In the genomic region with DNA sequence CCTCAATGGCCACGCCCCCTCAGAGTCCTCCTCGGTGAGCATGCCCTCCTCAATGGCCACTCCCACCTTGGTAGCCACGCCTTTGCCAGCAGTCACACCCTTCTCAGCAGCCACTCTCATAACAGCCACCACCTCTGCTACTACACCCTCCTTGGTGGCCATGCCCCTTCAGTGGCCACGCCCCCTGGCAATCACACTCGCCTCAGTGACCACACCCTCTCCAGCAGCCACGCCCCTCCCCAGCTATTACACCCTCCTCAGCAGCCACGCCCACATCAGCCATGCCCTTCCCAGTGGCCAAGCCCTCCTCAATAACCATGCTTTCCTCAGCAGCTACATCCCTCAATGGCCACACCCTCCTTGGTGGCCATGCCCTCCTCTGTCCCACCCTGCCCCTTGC, we compare ENCODE assay signal across 10 mouse cellular contexts.
A peak's percentile ranks its signal among the peaks of the same experiment; 100 is the strongest.
DNase-seq lines count a peak whose midpoint lies in the region; ATAC-seq and TF ChIP-seq lines count a peak whose summit lies in the region.
"Had no signal": no experiment of that assay in that cellular context is flagged by ENCODE, and none has a peak within 500 bp of the region (broad histone marks: within the 10 kb centered on the region; RNA-seq: fewer than 3 reads in every experiment).

No protein-coding gene starts in this region.

- TF ChIP-seq POLR2A in thymus, adult 2 months (IDR thresholded peaks at IDR 0.05; ENCODE audit: control insufficient read depth, extremely low read depth, insufficient read depth, low read length, poor library complexity), result no peak

- TF ChIP-seq EP300 in liver, embryonic 14.5 days (IDR thresholded peaks at IDR 0.05; ENCODE audit: low read depth), result no peak
- TF ChIP-seq EP300 in stomach, postnatal 0 days (optimal IDR thresholded peaks at IDR 0.05), result no peak

- TF ChIP-seq CTCF in forebrain, postnatal 0 days (IDR thresholded peaks at IDR 0.05; ENCODE audit: low read depth), result no peak
- no peak for TF ChIP-seq CTCF in thymus, adult 2 months (IDR thresholded peaks at IDR 0.05; ENCODE audit: borderline replicate concordance, control insufficient read depth, extremely low read depth, insufficient read depth, low read length, poor library complexity)
- no peak for TF ChIP-seq CTCF in liver, embryonic 14.5 days (IDR thresholded peaks at IDR 0.05; ENCODE audit: low read depth)
- no peak for TF ChIP-seq CTCF in stomach, postnatal 0 days (IDR thresholded peaks at IDR 0.05; ENCODE audit: low read depth)

- no peak overlapping the region for H3K27ac ChIP-seq in forebrain, embryonic 13.5 days
- no peak overlapping the region for H3K27ac ChIP-seq in forebrain, postnatal 0 days (ENCODE audit: low read depth, low read length)
- no peak overlapping the region for H3K27ac ChIP-seq in thymus, adult 2 months (ENCODE audit: control insufficient read depth, insufficient read depth, low read length)
- no peak overlapping the region for H3K27ac ChIP-seq in liver, embryonic 14.5 days
- no peak overlapping the region for H3K27ac ChIP-seq in stomach, postnatal 0 days (replicated peaks)
- H3K27ac ChIP-seq in midbrain, embryonic 15.5 days, result no peak overlapping the region
- H3K27ac ChIP-seq: forebrain, embryonic 10.5 days had no signal

- 46% methylated on average over 7 of the region's 7 CpGs for WGBS in forebrain, embryonic 13.5 days
- 47% methylated on average over 7 of the region's 7 CpGs for WGBS in forebrain, postnatal 0 days
- 78% methylated on average over 7 of the region's 7 CpGs for WGBS in thymus, adult 2 months
- WGBS in liver, embryonic 14.5 days (ENCODE audit: insufficient replicate concordance), result 20% methylated on average over 7 of the region's 7 CpGs
- WGBS in stomach, postnatal 0 days, result 40% methylated on average over 7 of the region's 7 CpGs
- WGBS in midbrain, embryonic 15.5 days, result 47% methylated on average over 7 of the region's 7 CpGs

- no peak for DNase-seq in forebrain, postnatal 0 days
- peak; percentile 50 for DNase-seq in thymus, postnatal 4 days
- no peak for DNase-seq in thymus, adult 2 months
- peak; percentile 40 to 64 (median 50) for DNase-seq in liver, embryonic 14.5 days (ENCODE audit: low read depth in 3 of 3, low spot score in 3 of 3)
- peak; percentile 85 for DNase-seq in stomach, postnatal 0 days (ENCODE audit: low spot score)
- no peak for DNase-seq in right cerebral cortex, adult 2 months (ENCODE audit: low spot score in 2 of 2)
- DNase-seq: right cerebral cortex, postnatal 14 days had no signal

- no peak overlapping the region for H3K4me2 ChIP-seq in forebrain, embryonic 13.5 days
- no peak overlapping the region for H3K4me2 ChIP-seq in forebrain, postnatal 0 days (ENCODE audit: low read depth)
- no peak overlapping the region for H3K4me2 ChIP-seq in liver, embryonic 14.5 days (ENCODE audit: low read depth)
- no peak overlapping the region for H3K4me2 ChIP-seq in stomach, postnatal 0 days (replicated peaks; ENCODE audit: low read depth)
- H3K4me2 ChIP-seq in midbrain, embryonic 15.5 days, result no peak overlapping the region

- peaks cover 60% of the 10 kb centered on the region for H3K36me3 ChIP-seq in forebrain, embryonic 13.5 days (ENCODE audit: poor library complexity, severe bottlenecking)
- peaks cover 44% of the 10 kb centered on the region for H3K36me3 ChIP-seq in forebrain, postnatal 0 days (ENCODE audit: insufficient read depth)
- no peaks in the 10 kb centered on the region for H3K36me3 ChIP-seq in thymus, adult 2 months (ENCODE audit: control insufficient read depth, insufficient read depth, low read length)
- no peaks in the 10 kb centered on the region for H3K36me3 ChIP-seq in liver, embryonic 14.5 days (replicated peaks; ENCODE audit: control insufficient read depth, insufficient read depth, low read depth)
- no peaks in the 10 kb centered on the region; the same call in 1 of the 2 replicates for H3K36me3 ChIP-seq in stomach, postnatal 0 days (ENCODE audit: control insufficient read depth, insufficient read depth, low read length)
- H3K36me3 ChIP-seq in midbrain, embryonic 15.5 days (replicated peaks), result peaks cover 8% of the 10 kb centered on the region; the same call in 1 of the 2 replicates

- H3K9me3 ChIP-seq in forebrain, embryonic 13.5 days (replicated peaks), result no peaks in the 10 kb centered on the region
- H3K9me3 ChIP-seq in forebrain, postnatal 0 days (ENCODE audit: low read length), result no peaks in the 10 kb centered on the region
- H3K9me3 ChIP-seq in liver, embryonic 14.5 days (ENCODE audit: control insufficient read depth, low read length), result no peaks in the 10 kb centered on the region
- H3K9me3 ChIP-seq in stomach, postnatal 0 days (ENCODE audit: control insufficient read depth, low read length), result no peaks in the 10 kb centered on the region
- no peaks in the 10 kb centered on the region for H3K9me3 ChIP-seq in midbrain, embryonic 15.5 days
- H3K9me3 ChIP-seq: forebrain, embryonic 10.5 days had no signal

- H3K4me1 ChIP-seq in forebrain, embryonic 13.5 days, result peaks cover 22% of the 10 kb centered on the region; the same call in 1 of the 2 replicates
- H3K4me1 ChIP-seq in forebrain, postnatal 0 days (ENCODE audit: insufficient read depth), result no peaks in the 10 kb centered on the region
- H3K4me1 ChIP-seq in thymus, adult 2 months (replicated peaks; ENCODE audit: control insufficient read depth, insufficient read depth, low read length), result no peaks in the 10 kb centered on the region; the same call in 1 of the 2 replicates
- peaks cover 0 to 3% of the 10 kb centered on the region in 2 experiments; a peak in 1 of 4 replicates for H3K4me1 ChIP-seq in liver, embryonic 14.5 days (replicated peaks; ENCODE audit: control insufficient read depth in 2 of 2, insufficient read depth in 2 of 2, low read length in 1 of 2)
- H3K4me1 ChIP-seq in stomach, postnatal 0 days (replicated peaks; ENCODE audit: control insufficient read depth, insufficient read depth), result no peaks in the 10 kb centered on the region
- peaks cover 16% of the 10 kb centered on the region for H3K4me1 ChIP-seq in midbrain, embryonic 15.5 days

- no peak overlapping the region for H3K4me3 ChIP-seq in forebrain, embryonic 13.5 days
- H3K4me3 ChIP-seq in forebrain, postnatal 0 days (ENCODE audit: low read depth, low read length), result no peak overlapping the region
- no peak overlapping the region for H3K4me3 ChIP-seq in thymus, adult 2 months (ENCODE audit: control insufficient read depth, insufficient read depth, low read length)
- no peak overlapping the region for H3K4me3 ChIP-seq in liver, embryonic 14.5 days (ENCODE audit: insufficient read depth in 1 of 2, low read depth in 2 of 2, low read length in 2 of 2)
- no peak overlapping the region for H3K4me3 ChIP-seq in stomach, postnatal 0 days (ENCODE audit: low read depth, low read length)
- H3K4me3 ChIP-seq in midbrain, embryonic 15.5 days, result no peak overlapping the region
- H3K4me3 ChIP-seq: forebrain, embryonic 10.5 days had no signal

- ATAC-seq in forebrain, embryonic 13.5 days, result 0 out of 2 replicates have a peak, but pooled peaks have one; percentile 27
- ATAC-seq in forebrain, postnatal 0 days, result no peak
- ATAC-seq in liver, embryonic 14.5 days (ENCODE audit: insufficient read depth), result peak; percentile 86
- peak; percentile 91 for ATAC-seq in stomach, postnatal 0 days (ENCODE audit: low FRiP score, low TSS enrichment)
- no peak for ATAC-seq in midbrain, embryonic 15.5 days (replicated peaks)

- H3K27me3 ChIP-seq in forebrain, embryonic 13.5 days, result no peaks in the 10 kb centered on the region
- H3K27me3 ChIP-seq in forebrain, postnatal 0 days (ENCODE audit: insufficient read depth, low read length), result no peaks in the 10 kb centered on the region
- H3K27me3 ChIP-seq in thymus, adult 2 months (ENCODE audit: control insufficient read depth, insufficient read depth, low read length), result no peaks in the 10 kb centered on the region
- no peaks in the 10 kb centered on the region for H3K27me3 ChIP-seq in liver, embryonic 14.5 days (ENCODE audit: control insufficient read depth, insufficient read depth, low read length)
- no peaks in the 10 kb centered on the region for H3K27me3 ChIP-seq in stomach, postnatal 0 days (ENCODE audit: control insufficient read depth, insufficient read depth, low read length)
- H3K27me3 ChIP-seq in midbrain, embryonic 15.5 days (replicated peaks), result no peaks in the 10 kb centered on the region

- no peak overlapping the region for H3K9ac ChIP-seq in forebrain, embryonic 13.5 days
- H3K9ac ChIP-seq in forebrain, postnatal 0 days, result no peak overlapping the region
- no peak overlapping the region for H3K9ac ChIP-seq in liver, embryonic 14.5 days (replicated peaks)
- no peak overlapping the region for H3K9ac ChIP-seq in stomach, postnatal 0 days (ENCODE audit: low read length)
- H3K9ac ChIP-seq in midbrain, embryonic 15.5 days, result no peak overlapping the region

Comparison
In these comparisons a context has a peak if more than half of its experiments do, and no peak if none do; other contexts are left out.
1. ATAC-seq: peak in forebrain, embryonic 13.5 days (single experiment), liver, embryonic 14.5 days (single experiment) and stomach, postnatal 0 days (single experiment); none in forebrain, postnatal 0 days (single experiment) and midbrain, embryonic 15.5 days (single experiment).
2. DNase-seq: peak in thymus, postnatal 4 days (single experiment), liver, embryonic 14.5 days (3 of 3) and stomach, postnatal 0 days (single experiment); none in forebrain, postnatal 0 days (single experiment), thymus, adult 2 months (single experiment) and right cerebral cortex, adult 2 months (0 of 2).